Mouse (Mus musculus) MEL (cell line): ENCODE measurements at regions not wholly inside any gene's neighbourhood (a gene's known extent, or its start where the extent isn't known, plus 50 kb on each side); places are given as distances from the start of the nearest gene placed in this dataset.

Source experiments
- DNase-seq: peaks from one replicate; pipeline ENCODE4 v3.0.0; 2011; ENCODE audit warnings: low read depth, low spot score
- H3K27ac ChIP-seq: 2 replicates; pipeline ENCODE4 v1.5.1; 2012; ENCODE audit warnings: low read depth, mild to moderate bottlenecking, control low read depth, low read length, moderate library complexity; ENCODE audit not compliant: control insufficient read depth
- H3K27me3 ChIP-seq, 2 experiments: fragments of 150-350 bp in 1 of 2; sonication (generic) in 1 of 2; 2 replicates each; pipeline ENCODE4 v1.6.1; 2012; ENCODE audit warnings: low read length in 2 of 2, mild to moderate bottlenecking in 2 of 2, improper control_type of control experiment in 1 of 2, moderate library complexity in 1 of 2; ENCODE audit not compliant: insufficient read depth in 2 of 2, control insufficient read depth in 1 of 2
- H3K36me3 ChIP-seq, 2 experiments: 2 replicates each; pipeline ENCODE4 v1.6.1; 2012 to 2014; ENCODE audit warnings: low read length in 2 of 2, improper control_type of control experiment in 1 of 2, inconsistent platforms in 1 of 2, mild to moderate bottlenecking in 1 of 2; ENCODE audit not compliant: insufficient read depth in 2 of 2, control insufficient read depth in 1 of 2
- H3K4me1 ChIP-seq, 2 experiments: fragments of 150-350 bp in 1 of 2; sonication (generic) in 1 of 2; 2 replicates each; pipeline ENCODE4 v1.6.1; 2012; ENCODE audit warnings: low read length in 2 of 2, improper control_type of control experiment in 1 of 2, mild to moderate bottlenecking in 1 of 2; ENCODE audit not compliant: insufficient read depth in 2 of 2, control insufficient read depth in 1 of 2
- H3K4me3 ChIP-seq, 2 experiments: fragments of 150-350 bp in 1 of 2; sonication (generic) in 1 of 2; 2 replicates each; pipeline ENCODE4 v1.5.1; 2012; ENCODE audit warnings: low read depth in 2 of 2, low read length in 2 of 2, mild to moderate bottlenecking in 2 of 2, moderate library complexity in 2 of 2, control low read depth in 1 of 2, improper control_type of control experiment in 1 of 2; ENCODE audit not compliant: control insufficient read depth in 1 of 2, insufficient read depth in 1 of 2
- H3K79me2 ChIP-seq: 2 replicates; pipeline ENCODE4 v1.6.1; 2012; ENCODE audit warnings: mild to moderate bottlenecking, low read length, moderate library complexity; ENCODE audit not compliant: control insufficient read depth, poor library complexity, insufficient read depth
- H3K9ac ChIP-seq: 2 replicates; pipeline ENCODE4 v1.6.1; 2012; ENCODE audit warnings: low read depth, mild to moderate bottlenecking, control low read depth, low read length, moderate library complexity; ENCODE audit not compliant: control insufficient read depth, poor library complexity, severe bottlenecking
- H3K9me3 ChIP-seq: fragments of 150-350 bp; sonication (generic); replicated peaks from 2 replicates; pipeline ENCODE4 v1.6.1; 2012; ENCODE audit warnings: mild to moderate bottlenecking, low read length, improper control_type of control experiment, moderate library complexity; ENCODE audit not compliant: insufficient read depth
- CHD1 ChIP-seq: IDR thresholded peaks from 2 replicates; pipeline ENCODE4 v1.6.1; 2012; ENCODE audit warnings: low read depth, mild to moderate bottlenecking, inconsistent platforms, low read length, improper control_type of control experiment
- EP300 ChIP-seq, 2 experiments: IDR thresholded peaks; 2 replicates each; pipeline ENCODE4 v1.6.1; 2011; ENCODE audit warnings: improper control_type of control experiment in 2 of 2, low read length in 2 of 2, low read depth in 1 of 2, mild to moderate bottlenecking in 1 of 2
- ETS1 ChIP-seq: IDR thresholded peaks from 2 replicates; pipeline ENCODE4 v1.6.1; 2012; ENCODE audit warnings: low read depth, mild to moderate bottlenecking, inconsistent platforms, low read length, improper control_type of control experiment, moderate library complexity
- GATA1 ChIP-seq: IDR thresholded peaks from 2 replicates; pipeline ENCODE4 v1.6.1; 2011; ENCODE audit warnings: low read depth, low read length, improper control_type of control experiment
- JUND ChIP-seq: IDR thresholded peaks from 2 replicates; pipeline ENCODE4 v1.6.1; 2011; ENCODE audit warnings: low read depth, mild to moderate bottlenecking, improper control_type of control experiment, low read length
- MAFK ChIP-seq: IDR thresholded peaks from 2 replicates; pipeline ENCODE4 v1.6.1; 2011; ENCODE audit warnings: low read depth, mild to moderate bottlenecking, low read length, improper control_type of control experiment, borderline replicate concordance
- MAZ ChIP-seq: IDR thresholded peaks from 2 replicates; pipeline ENCODE4 v1.6.1; 2012; ENCODE audit warnings: low read depth, mild to moderate bottlenecking, inconsistent platforms, low read length, improper control_type of control experiment
- MYB ChIP-seq: IDR thresholded peaks from 2 replicates; pipeline ENCODE4 v1.6.1; 2011; ENCODE audit warnings: mild to moderate bottlenecking, low read depth, low read length, improper control_type of control experiment
- NELFE ChIP-seq: IDR thresholded peaks from 2 replicates; pipeline ENCODE4 v1.6.1; 2011; ENCODE audit warnings: low read depth, low read length, improper control_type of control experiment
- POLR2AphosphoS2 ChIP-seq: IDR thresholded peaks from 2 replicates; pipeline ENCODE4 v1.6.1; 2011; ENCODE audit warnings: low read length, improper control_type of control experiment
- RCOR1 ChIP-seq: IDR thresholded peaks from 2 replicates; pipeline ENCODE4 v1.6.1; 2012; ENCODE audit warnings: low read depth, mild to moderate bottlenecking, inconsistent platforms, low read length, improper control_type of control experiment
- SMC3 ChIP-seq: IDR thresholded peaks from 2 replicates; pipeline ENCODE4 v1.6.1; 2011; ENCODE audit warnings: low read depth, low read length, improper control_type of control experiment
- TAL1 ChIP-seq: IDR thresholded peaks from 2 replicates; pipeline ENCODE4 v1.6.1; 2012; ENCODE audit warnings: mild to moderate bottlenecking, inconsistent platforms, low read length, moderate library complexity, mixed read lengths
- TCF12 ChIP-seq: IDR thresholded peaks from 2 replicates; pipeline ENCODE4 v1.6.1; 2014; ENCODE audit warnings: low read depth, mild to moderate bottlenecking, inconsistent platforms, low read length, improper control_type of control experiment, moderate library complexity
- UBTF ChIP-seq: IDR thresholded peaks from 2 replicates; pipeline ENCODE4 v1.6.1; 2012; ENCODE audit warnings: low read depth, mild to moderate bottlenecking, inconsistent platforms, low read length, improper control_type of control experiment, moderate library complexity, borderline replicate concordance; ENCODE audit not compliant: insufficient read depth
- USF2 ChIP-seq, 2 experiments: IDR thresholded peaks; 2 replicates each; pipeline ENCODE4 v1.6.1; 2011 to 2012; ENCODE audit warnings: improper control_type of control experiment in 2 of 2, low read length in 2 of 2, borderline replicate concordance in 1 of 2, inconsistent platforms in 1 of 2, low read depth in 1 of 2, mild to moderate bottlenecking in 1 of 2; ENCODE audit not compliant: insufficient read depth in 1 of 2
- ZNF384 ChIP-seq: IDR thresholded peaks from 2 replicates; pipeline ENCODE4 v1.6.1; 2012; ENCODE audit warnings: low read depth, mild to moderate bottlenecking, inconsistent platforms, low read length, improper control_type of control experiment

GRCm38 (mm10) chr2:157676396-157677176 is 60.6 kb upstream of the Ctnnbl1 start:
- Histone ChIP-seq H3K4me1 (peaks cover 6 to 10% of the 10 kb centered on the region in 2 experiments; a peak in 3 of 4 replicates), H3K79me2 (no peaks in the 10 kb centered on the region), H3K36me3 (no peaks in the 10 kb centered on the region), H3K27me3 (no peaks in the 10 kb centered on the region), H3K4me3 (no peak overlapping the region), H3K9ac (no peak overlapping the region), H3K9me3 (no peaks in the 10 kb centered on the region), H3K27ac (no peak overlapping the region)
- TF ChIP-seq CHD1 (no peak), TAL1 (no peak)
- DNase-seq = no peak

GRCm38 (mm10) chr2:157677262-157677661 is 59.9 kb upstream of the Ctnnbl1 start:
- Histone ChIP-seq H3K4me3 (no peak overlapping the region), H3K4me1 (peaks cover 4 to 10% of the 10 kb centered on the region in 2 experiments; a peak in 3 of 4 replicates), H3K79me2 (no peaks in the 10 kb centered on the region), H3K9ac (no peak overlapping the region), H3K36me3 (no peaks in the 10 kb centered on the region), H3K27me3 (no peaks in the 10 kb centered on the region), H3K27ac (no peak overlapping the region), H3K9me3 (no peaks in the 10 kb centered on the region)
- TF ChIP-seq ZNF384 (no peak), TCF12 (peak; percentile 62; the same call in 1 of the 2 replicates), MYB (no peak), GATA1 (no peak; the same call in 1 of the 2 replicates), EP300 (IDR thresholded peaks at IDR 0.05; ENCODE audit: low read depth in 1 of 2, low read length in 2 of 2) (peak in 1 of 2 experiments; percentile 65; a peak in 2 of 4 replicates), JUND (no peak), ETS1 (peak; percentile 70), CHD1 (no peak)
- peak; percentile 9 for DNase-seq

- H3K79me2 ChIP-seq = no peaks in the 10 kb centered on the region
- peaks cover 2 to 6% of the 10 kb centered on the region in 2 experiments; a peak in 3 of 4 replicates for H3K4me1 ChIP-seq
- no peak for TF ChIP-seq MAZ
- no peak for TF ChIP-seq ZNF384
- TF ChIP-seq MAFK = no peak
- no peak for TF ChIP-seq USF2 (IDR thresholded peaks at IDR 0.05; ENCODE audit: borderline replicate concordance in 1 of 2, insufficient read depth in 1 of 2, low read depth in 1 of 2, low read length in 2 of 2)
- no peak for TF ChIP-seq SMC3
- no peak for TF ChIP-seq RCOR1
- no peak for TF ChIP-seq POLR2AphosphoS2
- no peak for TF ChIP-seq NELFE
- TF ChIP-seq TCF12 = no peak
- no peak for TF ChIP-seq UBTF
- H3K36me3 ChIP-seq = no peaks in the 10 kb centered on the region
- no peak overlapping the region for H3K9ac ChIP-seq
- H3K27ac ChIP-seq = no peak overlapping the region
- no peaks in the 10 kb centered on the region; a peak in 1 of 4 replicates for H3K27me3 ChIP-seq
- DNase-seq = no peak
- no peak overlapping the region for H3K4me3 ChIP-seq
- no peaks in the 10 kb centered on the region for H3K9me3 ChIP-seq
Observed at GRCm38 (mm10) chr2:157681931-157682330, 55.3 kb upstream of the Ctnnbl1 start.
